Mouse (Mus musculus): Measurements from ENCODE around the gene Gm7075. TPM values are rescaled to one million over a fixed set of nuclear protein-coding genes. Genes with fewer than 3 reads are reported as not detected.
A peak's percentile ranks its signal among the peaks of the same experiment; 100 is the strongest.
"Not testable (repeated sequence)": the region's sequence is repeated elsewhere in the genome, so short reads cannot be mapped to it uniquely, and the experiment has no call there.

Gene Gm7075
- polyA plus RNA-seq, 1 experiment from 2014 or later: not detected

GRCm38 (mm10) chr10:63403636-63404035 lies 18.0 kb downstream of the Gm7075 start:
- H3K9me3 ChIP-seq (ENCODE audit: control insufficient read depth, low read length): no peaks in the 10 kb centered on the region
- no peaks in the 10 kb centered on the region for H3K4me1 ChIP-seq (ENCODE audit: control insufficient read depth, insufficient read depth, low read length)
- no peaks in the 10 kb centered on the region for H3K36me3 ChIP-seq (ENCODE audit: control insufficient read depth, insufficient read depth, low read length)
- ATAC-seq (ENCODE audit: low FRiP score, low TSS enrichment): no peak
- WGBS: 84% methylated on average over 2 of the region's 2 CpGs
- H3K4me3 ChIP-seq (ENCODE audit: low read length): no peak overlapping the region
- no peak overlapping the region for H3K27ac ChIP-seq (ENCODE audit: low read depth, low read length)
- no peak overlapping the region for H3K4me2 ChIP-seq (replicated peaks; ENCODE audit: low read depth, low read length)
- H3K27me3 ChIP-seq (ENCODE audit: control insufficient read depth, insufficient read depth, low read length): no peaks in the 10 kb centered on the region
- H3K9ac ChIP-seq (ENCODE audit: low read depth, low read length): no peak overlapping the region

DNA sequence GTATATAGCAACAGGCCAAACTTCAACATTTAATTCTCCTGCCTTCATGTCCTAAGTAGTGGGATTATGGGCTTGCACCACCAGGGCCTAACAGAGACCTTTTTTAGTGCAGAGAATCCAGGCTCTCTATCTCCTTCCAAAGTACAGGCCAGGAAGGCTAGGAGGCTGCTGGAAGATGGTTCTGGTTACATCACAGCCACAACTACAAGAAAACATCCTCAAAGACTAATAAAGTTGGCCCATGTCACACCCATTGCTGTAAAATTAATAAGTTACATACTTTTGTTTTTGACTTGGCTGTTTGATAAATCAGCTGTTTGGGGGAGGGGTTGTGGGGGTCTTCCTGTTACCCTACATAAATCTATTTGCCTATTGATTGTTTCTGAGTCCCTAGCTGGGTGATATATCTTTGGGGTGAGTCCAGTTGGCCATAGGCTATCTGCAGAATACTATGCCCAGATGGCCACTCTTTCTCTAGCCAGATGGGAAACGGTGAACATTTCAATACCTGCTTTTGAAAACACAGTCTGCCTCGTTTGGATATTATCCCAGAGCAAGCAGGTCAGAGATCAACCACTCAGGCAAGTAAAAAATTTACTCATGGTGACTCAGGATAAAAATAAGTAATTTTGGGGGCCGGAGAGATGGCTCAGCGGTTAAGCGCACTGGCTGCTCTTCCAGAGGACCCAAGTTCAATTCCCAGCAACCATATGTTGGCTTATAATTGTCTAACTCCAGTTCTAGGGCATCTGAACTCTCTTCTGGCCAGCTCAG lies 18.7 kb downstream of the Gm7075 start:
- Histone ChIP-seq H3K27me3 (ENCODE audit: control insufficient read depth, insufficient read depth, low read length) (no peaks in the 10 kb centered on the region), H3K36me3 (ENCODE audit: control insufficient read depth, insufficient read depth, low read length) (no peaks in the 10 kb centered on the region), H3K4me3 (ENCODE audit: low read length) (no peak overlapping the region), H3K27ac (ENCODE audit: low read depth, low read length) (no peak overlapping the region), H3K4me2 (replicated peaks; ENCODE audit: low read depth, low read length) (no peak overlapping the region), H3K9ac (ENCODE audit: low read depth, low read length) (no peak overlapping the region), H3K9me3 (ENCODE audit: control insufficient read depth, low read length) (no peaks in the 10 kb centered on the region), H3K4me1 (ENCODE audit: control insufficient read depth, insufficient read depth, low read length) (no peaks in the 10 kb centered on the region)
- no peak for ATAC-seq (ENCODE audit: low FRiP score, low TSS enrichment)
- 78% methylated on average over 5 of the region's 5 CpGs for WGBS

DNA sequence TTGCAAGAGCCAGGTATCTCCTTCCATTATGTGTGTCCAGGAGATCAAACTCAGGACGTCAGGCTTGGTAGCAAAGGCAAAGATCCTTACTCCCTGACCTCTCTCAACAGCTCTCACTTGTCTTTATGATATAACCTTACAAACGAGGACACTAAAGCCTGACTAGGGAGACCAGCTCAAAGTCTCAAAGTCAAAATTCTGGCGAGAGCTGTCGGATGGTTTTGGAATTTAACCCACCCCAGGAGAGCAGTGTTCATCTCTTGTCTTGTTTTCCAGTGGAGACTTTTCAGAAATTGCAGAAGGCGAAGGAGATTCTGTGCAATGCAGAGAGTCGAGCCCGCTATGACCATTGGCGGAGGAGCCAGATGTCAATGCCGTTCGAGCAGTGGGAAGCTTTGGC lies 24.6 kb downstream of the Gm7075 start:
- 91% methylated on average over 10 of the region's 10 CpGs for WGBS
- no peak overlapping the region for H3K27ac ChIP-seq (ENCODE audit: low read depth, low read length)
- no peaks in the 10 kb centered on the region for H3K9me3 ChIP-seq (ENCODE audit: control insufficient read depth, low read length)
- no peak overlapping the region for H3K9ac ChIP-seq (ENCODE audit: low read depth, low read length)
- H3K4me1 ChIP-seq (ENCODE audit: control insufficient read depth, insufficient read depth, low read length): no peaks in the 10 kb centered on the region
- H3K4me3 ChIP-seq (ENCODE audit: low read length): no peak overlapping the region
- no peaks in the 10 kb centered on the region for H3K36me3 ChIP-seq (ENCODE audit: control insufficient read depth, insufficient read depth, low read length)
- no peaks in the 10 kb centered on the region for H3K27me3 ChIP-seq (ENCODE audit: control insufficient read depth, insufficient read depth, low read length)
- no peak for ATAC-seq (ENCODE audit: low FRiP score, low TSS enrichment)
- no peak overlapping the region for H3K4me2 ChIP-seq (replicated peaks; ENCODE audit: low read depth, low read length)

DNA sequence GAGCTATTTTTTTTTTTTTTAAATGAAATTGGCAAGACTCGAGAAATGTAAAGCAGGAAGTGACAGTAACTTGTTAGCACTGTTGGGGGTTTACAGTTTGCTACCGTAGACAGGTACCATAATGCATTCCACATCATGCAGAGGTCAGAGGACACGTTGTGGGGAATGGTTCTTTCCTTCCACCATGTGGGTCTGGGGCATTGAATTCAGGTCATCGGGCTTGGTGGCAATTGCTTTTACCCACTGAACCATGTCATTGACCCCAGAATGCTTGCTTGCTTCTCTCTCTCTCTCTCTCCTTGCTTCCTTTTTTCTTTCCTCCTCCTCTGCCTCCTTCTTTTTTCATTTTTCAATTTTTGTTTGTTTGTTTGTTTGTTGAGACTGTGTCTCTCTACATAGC lies 32.6 kb downstream of the Gm7075 start:
- H3K36me3 ChIP-seq (ENCODE audit: control insufficient read depth, insufficient read depth, low read length): no peaks in the 10 kb centered on the region
- no peak overlapping the region for H3K9ac ChIP-seq (ENCODE audit: low read depth, low read length)
- no peak overlapping the region for H3K4me3 ChIP-seq (ENCODE audit: low read length)
- no peak overlapping the region for H3K27ac ChIP-seq (ENCODE audit: low read depth, low read length)
- WGBS: 49% methylated on average over 4 of the region's 4 CpGs
- H3K9me3 ChIP-seq (ENCODE audit: control insufficient read depth, low read length): no peaks in the 10 kb centered on the region
- H3K4me2 ChIP-seq (replicated peaks; ENCODE audit: low read depth, low read length): no peak overlapping the region
- H3K4me1 ChIP-seq (ENCODE audit: control insufficient read depth, insufficient read depth, low read length): no peaks in the 10 kb centered on the region
- H3K27me3 ChIP-seq (ENCODE audit: control insufficient read depth, insufficient read depth, low read length): no peaks in the 10 kb centered on the region
- no peak for ATAC-seq (ENCODE audit: low FRiP score, low TSS enrichment)

- 3% methylated on average over 10 of the region's 10 CpGs for WGBS
- H3K9ac ChIP-seq (ENCODE audit: low read depth, low read length): peak overlapping the region; percentile 49; the same call in 1 of the 2 replicates
Measured at GRCm38 (mm10) chr10:63386991-63387390, 34.6 kb downstream of the Gm7075 start.

DNA sequence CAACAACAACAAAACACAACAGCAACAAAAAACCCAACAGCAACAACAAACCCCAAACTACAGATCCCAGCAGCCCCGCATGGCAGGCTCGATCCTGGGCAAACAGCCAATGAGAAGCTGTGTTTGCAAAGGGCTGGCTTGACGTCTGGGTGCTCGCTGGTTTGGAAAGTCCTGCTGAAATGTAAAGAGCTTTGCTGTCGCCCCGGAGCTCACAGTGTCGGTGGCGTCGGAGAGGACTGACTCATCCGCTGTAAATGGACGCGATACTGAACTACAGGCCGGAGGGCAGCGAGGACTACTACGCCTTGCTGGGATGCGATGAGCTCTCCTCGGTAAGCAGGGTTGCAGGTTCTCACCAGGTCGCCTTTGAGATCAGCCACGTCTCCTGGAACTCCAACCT lies 35.1 kb downstream of the Gm7075 start:
- Histone ChIP-seq H3K36me3 (ENCODE audit: control insufficient read depth, insufficient read depth, low read length) (no peaks in the 10 kb centered on the region), H3K4me2 (replicated peaks; ENCODE audit: low read depth, low read length) (peak overlapping the region; percentile 53), H3K27me3 (ENCODE audit: control insufficient read depth, insufficient read depth, low read length) (no peaks in the 10 kb centered on the region), H3K9me3 (ENCODE audit: control insufficient read depth, low read length) (no peaks in the 10 kb centered on the region), H3K27ac (ENCODE audit: low read depth, low read length) (no peak overlapping the region), H3K9ac (ENCODE audit: low read depth, low read length) (peak overlapping the region; percentile 49), H3K4me1 (ENCODE audit: control insufficient read depth, insufficient read depth, low read length) (no peaks in the 10 kb centered on the region), H3K4me3 (ENCODE audit: low read length) (peak overlapping the region; percentile 55)
- peak; percentile 74 for ATAC-seq (ENCODE audit: low FRiP score, low TSS enrichment)
- under 1% methylated on average over 19 of the region's 19 CpGs for WGBS

More at GRCm38 (mm10) chr10:63386991-63387390, 34.6 kb downstream of the Gm7075 start:
- H3K4me2 ChIP-seq (replicated peaks; ENCODE audit: low read depth, low read length): peak overlapping the region; percentile 53
- ATAC-seq (ENCODE audit: low FRiP score, low TSS enrichment): no peak
- H3K9me3 ChIP-seq (ENCODE audit: control insufficient read depth, low read length): no peaks in the 10 kb centered on the region
- no peaks in the 10 kb centered on the region for H3K4me1 ChIP-seq (ENCODE audit: control insufficient read depth, insufficient read depth, low read length)
- no peak overlapping the region for H3K27ac ChIP-seq (ENCODE audit: low read depth, low read length)
- H3K4me3 ChIP-seq (ENCODE audit: low read length): peak overlapping the region; percentile 55
- no peaks in the 10 kb centered on the region for H3K27me3 ChIP-seq (ENCODE audit: control insufficient read depth, insufficient read depth, low read length)
- H3K36me3 ChIP-seq (ENCODE audit: control insufficient read depth, insufficient read depth, low read length): no peaks in the 10 kb centered on the region

DNA sequence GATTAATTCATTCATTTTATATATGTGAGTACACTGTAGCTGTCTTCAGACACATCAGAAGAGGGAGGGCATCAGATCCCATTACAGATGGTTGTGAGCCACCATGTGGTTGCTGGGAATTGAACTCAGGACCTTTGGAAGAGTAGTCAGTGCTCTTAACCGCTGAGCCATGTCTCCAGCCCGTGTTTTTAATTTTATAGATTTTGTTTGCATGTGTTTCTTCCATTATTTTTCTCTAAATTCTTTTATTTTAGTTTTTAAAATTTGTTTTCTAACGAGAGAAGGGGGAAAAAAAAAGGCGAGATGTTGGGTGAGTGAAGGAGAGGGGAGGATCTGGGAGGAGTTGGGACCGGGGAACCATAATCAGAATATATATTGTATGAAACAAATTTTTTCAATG lies 35.7 kb downstream of the Gm7075 start:
- H3K27me3 ChIP-seq (ENCODE audit: control insufficient read depth, insufficient read depth, low read length); H3K9ac ChIP-seq (ENCODE audit: low read depth, low read length); H3K9me3 ChIP-seq (ENCODE audit: control insufficient read depth, low read length); H3K27ac ChIP-seq (ENCODE audit: low read depth, low read length); H3K4me1 ChIP-seq (ENCODE audit: control insufficient read depth, insufficient read depth, low read length); H3K36me3 ChIP-seq (ENCODE audit: control insufficient read depth, insufficient read depth, low read length); ATAC-seq (ENCODE audit: low FRiP score, low TSS enrichment): not testable (repeated sequence)
- peak overlapping the region; percentile 55 for H3K4me3 ChIP-seq (ENCODE audit: low read length)
- WGBS: 24% methylated on average over 5 of the region's 5 CpGs
- H3K4me2 ChIP-seq (replicated peaks; ENCODE audit: low read depth, low read length): peak overlapping the region; percentile 53

- Histone ChIP-seq H3K27me3 (ENCODE audit: control insufficient read depth, insufficient read depth, low read length) (no peaks in the 10 kb centered on the region), H3K4me3 (ENCODE audit: low read length) (peak within 1 kb of the TSS; percentile 61), H3K4me2 (replicated peaks; ENCODE audit: low read depth, low read length) (peak within 1 kb of the TSS; percentile 88), H3K9me3 (ENCODE audit: control insufficient read depth, low read length) (no peaks in the 10 kb centered on the region), H3K4me1 (ENCODE audit: control insufficient read depth, insufficient read depth, low read length) (no peaks in the 10 kb centered on the region), H3K9ac (ENCODE audit: low read depth, low read length) (peak within 1 kb of the TSS; percentile 72), H3K36me3 (ENCODE audit: control insufficient read depth, insufficient read depth, low read length) (no peaks in the 10 kb centered on the region), H3K27ac (ENCODE audit: low read depth, low read length) (no peak within 1 kb of the TSS)
- peak; percentile 95 for ATAC-seq (ENCODE audit: low FRiP score, low TSS enrichment)
- under 1% methylated on average over 28 of the region's 28 CpGs for WGBS
Measured at GRCm38 (mm10) chr10:63382372-63383279, 39.0 kb downstream of the Gm7075 start, which contains the start of gene Dnajc12. TSS of gene Dnajc12 (plus strand) at chr10:63382443.
